Mouse (Mus musculus) bone marrow macrophage, adult 2 months (primary cell): ENCODE results near the gene Gpx1.

ENCODE experiments used
- CTCF ChIP-seq: IDR thresholded peaks from 2 replicates; pipeline ENCODE4 v1.5.1; 2012; ENCODE audit warnings: low read depth, mild to moderate bottlenecking, low read length, moderate library complexity
- POLR2A ChIP-seq: IDR thresholded peaks from 2 replicates; pipeline ENCODE4 v1.6.1; 2012; ENCODE audit warnings: mild to moderate bottlenecking, low read depth, low read length, borderline replicate concordance

GRCm38 (mm10) chr9:108325811-108326210 lies 12.9 kb upstream of the Gpx1 start:
- TF ChIP-seq CTCF (no peak), POLR2A (no peak)
